Mouse (Mus musculus) liver, postnatal 0 days (tissue): ENCODE measurements at regions not wholly inside any gene's neighbourhood (a gene's known extent, or its start where the extent isn't known, plus 50 kb on each side); places are given as distances from the start of the nearest gene placed in this dataset.
"Not testable (repeated sequence)": the region's sequence is repeated elsewhere in the genome, so short reads cannot be mapped to it uniquely, and the experiment has no call there.

ENCODE experiments used
- ATAC-seq: fragments of 200-750 bp; cut with Nextera tagmentation; 2 replicates; pipeline ENCODE4 v1.8.0; 2017; ENCODE audit warnings: mild to moderate bottlenecking, moderate library complexity
- DNase-seq: peaks from one replicate; pipeline ENCODE4 v3.0.0-alpha.2; 2016
- H3K27ac ChIP-seq: fragments of 300-500 bp; sonication (generic); 2 replicates; pipeline ENCODE4 v1.5.1; 2014; ENCODE audit warnings: antibody characterized with exemption, moderate library complexity, mild to moderate bottlenecking, low read depth
- H3K27me3 ChIP-seq: fragments of 300-500 bp; sonication (generic); 2 replicates; pipeline ENCODE4 v1.6.1; 2014; ENCODE audit warnings: low read length, control low read depth, mixed read lengths; ENCODE audit not compliant: insufficient read depth
- H3K36me3 ChIP-seq: fragments of 300-500 bp; sonication (generic); replicated peaks from 2 replicates; pipeline ENCODE4 v1.6.1; 2014; ENCODE audit warnings: mild to moderate bottlenecking, control low read depth, low read length, moderate library complexity, mixed read lengths; ENCODE audit not compliant: insufficient read depth
- H3K4me1 ChIP-seq: fragments of 300-500 bp; sonication (generic); 2 replicates; pipeline ENCODE4 v1.6.1; 2014; ENCODE audit warnings: antibody characterized with exemption, mild to moderate bottlenecking, control low read depth; ENCODE audit not compliant: insufficient read depth
- H3K4me2 ChIP-seq: fragments of 300-500 bp; sonication (generic); 2 replicates; pipeline ENCODE4 v1.6.1; 2014; ENCODE audit warnings: low read depth, mild to moderate bottlenecking, low read length, moderate library complexity, mixed read lengths
- H3K4me3 ChIP-seq: fragments of 300-500 bp; sonication (generic); 2 replicates; pipeline ENCODE4 v1.5.1; 2014; ENCODE audit warnings: low read depth, low read length
- H3K9ac ChIP-seq: fragments of 300-500 bp; sonication (generic); replicated peaks from 2 replicates; pipeline ENCODE4 v1.6.1; 2014; ENCODE audit warnings: mild to moderate bottlenecking, moderate library complexity
- H3K9me3 ChIP-seq: fragments of 300-500 bp; sonication (generic); 2 replicates; pipeline ENCODE4 v1.6.1; 2016; ENCODE audit warnings: mild to moderate bottlenecking, control low read depth, low read length, mixed read lengths
- CTCF ChIP-seq: sonication (generic); IDR thresholded peaks from 2 replicates; pipeline ENCODE4 v1.5.1; 2016; ENCODE audit warnings: antibody characterized with exemption, low read depth
- EP300 ChIP-seq: IDR thresholded peaks from 2 replicates; pipeline ENCODE4 v1.6.1; 2016; ENCODE audit warnings: antibody characterized with exemption, low read depth, mild to moderate bottlenecking
- WGBS: fragments of 180-500 bp; shearing (Covaris S2); extraction: QIAGEN DNeasy Blood & Tissue Kit; methylation state at CpG from one replicate; pipeline ENCODE4 v1.1.7; 2014; ENCODE audit not compliant: insufficient replicate concordance; 5-methylcytosine and 5-hydroxymethylcytosine counted together

DNA sequence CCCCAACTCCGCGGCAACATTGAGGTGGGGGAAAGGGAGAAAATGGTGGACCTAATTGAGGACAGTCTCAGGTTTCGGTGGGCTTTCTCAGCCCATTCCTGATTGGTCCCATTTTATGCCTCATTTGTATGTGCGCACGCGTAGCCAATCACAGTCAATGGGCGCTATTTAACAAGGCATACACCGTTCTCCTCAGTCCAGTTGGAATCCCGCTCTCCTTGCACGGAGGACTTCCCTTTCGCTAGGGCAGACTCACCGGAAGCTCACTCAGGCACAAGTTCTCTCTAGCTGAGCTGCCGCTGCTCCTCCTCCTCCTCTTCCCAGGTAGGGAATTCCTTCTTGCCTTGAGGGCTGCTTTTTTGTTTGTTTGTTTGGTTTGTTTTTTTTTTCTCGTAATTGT is 193.9 kb downstream of the Tpra1 start:
- no peak for TF ChIP-seq EP300
- TF ChIP-seq CTCF, result no peak
- Histone ChIP-seq H3K4me1 (no peaks in the 10 kb centered on the region), H3K27ac (no peak overlapping the region), H3K27me3 (no peaks in the 10 kb centered on the region), H3K4me3 (no peak overlapping the region), H3K9ac (no peak overlapping the region), H3K4me2 (no peak overlapping the region), H3K9me3 (no peaks in the 10 kb centered on the region), H3K36me3 (no peaks in the 10 kb centered on the region)
- no peak for ATAC-seq
- no peak for DNase-seq
- WGBS, result 87% methylated on average over 14 of the region's 14 CpGs

DNA sequence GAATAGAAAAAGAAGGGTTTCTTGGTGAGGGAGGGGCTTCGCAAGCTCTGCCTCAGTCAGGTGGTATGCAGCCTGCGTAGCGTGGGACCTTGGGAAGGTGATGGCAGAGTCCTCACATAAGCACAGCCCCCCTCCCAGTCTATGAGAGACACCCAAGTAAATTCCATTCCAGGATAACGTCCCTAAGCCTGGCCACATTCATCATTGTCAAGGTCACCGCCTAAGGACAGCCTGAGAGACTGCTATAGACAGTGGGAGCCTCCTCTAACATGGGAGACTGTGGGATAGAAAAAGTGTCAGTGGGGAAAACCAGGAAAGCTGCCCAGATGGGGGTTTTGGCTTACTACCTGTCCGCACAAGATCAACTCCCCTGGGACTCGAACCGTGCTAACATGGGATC is 195.5 kb downstream of the Tpra1 start:
- WGBS, result 75% methylated on average over 8 of the region's 8 CpGs
- ATAC-seq (no peak), DNase-seq (no peak)
- H3K4me1 ChIP-seq, result no peaks in the 10 kb centered on the region
- no peaks in the 10 kb centered on the region for H3K27me3 ChIP-seq
- no peak for TF ChIP-seq CTCF
- no peak for TF ChIP-seq EP300
- no peaks in the 10 kb centered on the region for H3K36me3 ChIP-seq
- H3K4me2 ChIP-seq, result no peak overlapping the region
- H3K9ac ChIP-seq, result no peak overlapping the region
- no peak overlapping the region for H3K4me3 ChIP-seq
- no peaks in the 10 kb centered on the region for H3K9me3 ChIP-seq
- no peak overlapping the region for H3K27ac ChIP-seq

DNA sequence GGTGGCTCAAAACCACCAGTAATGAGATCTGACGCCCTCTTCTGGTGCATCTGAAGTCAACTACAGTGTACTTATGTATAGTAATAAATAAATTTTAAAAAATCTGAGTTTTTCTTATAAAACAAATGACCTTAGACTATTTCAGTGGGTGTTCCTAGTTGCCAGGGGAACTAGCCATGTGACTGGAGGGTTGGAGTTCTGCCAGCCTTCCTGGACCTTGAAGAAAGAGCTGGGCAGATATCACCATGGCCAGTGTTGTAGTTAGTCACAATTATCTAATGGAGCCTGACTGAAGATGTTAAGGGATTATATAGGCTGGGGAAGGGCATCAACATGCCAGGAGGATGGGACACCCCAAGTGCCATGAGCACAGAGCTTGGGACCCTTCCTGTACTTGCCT is 217.2 kb downstream of the Tpra1 start:
- Histone ChIP-seq H3K27me3 (no peaks in the 10 kb centered on the region), H3K27ac (no peak overlapping the region), H3K4me1 (no peaks in the 10 kb centered on the region), H3K4me3 (no peak overlapping the region), H3K36me3 (no peaks in the 10 kb centered on the region), H3K9ac (no peak overlapping the region), H3K4me2 (no peak overlapping the region), H3K9me3 (no peaks in the 10 kb centered on the region)
- ATAC-seq (no peak), DNase-seq (no peak)
- TF ChIP-seq EP300 (no peak), CTCF (no peak)
- WGBS, result 63% methylated on average over 1 of the region's 1 CpGs

DNA sequence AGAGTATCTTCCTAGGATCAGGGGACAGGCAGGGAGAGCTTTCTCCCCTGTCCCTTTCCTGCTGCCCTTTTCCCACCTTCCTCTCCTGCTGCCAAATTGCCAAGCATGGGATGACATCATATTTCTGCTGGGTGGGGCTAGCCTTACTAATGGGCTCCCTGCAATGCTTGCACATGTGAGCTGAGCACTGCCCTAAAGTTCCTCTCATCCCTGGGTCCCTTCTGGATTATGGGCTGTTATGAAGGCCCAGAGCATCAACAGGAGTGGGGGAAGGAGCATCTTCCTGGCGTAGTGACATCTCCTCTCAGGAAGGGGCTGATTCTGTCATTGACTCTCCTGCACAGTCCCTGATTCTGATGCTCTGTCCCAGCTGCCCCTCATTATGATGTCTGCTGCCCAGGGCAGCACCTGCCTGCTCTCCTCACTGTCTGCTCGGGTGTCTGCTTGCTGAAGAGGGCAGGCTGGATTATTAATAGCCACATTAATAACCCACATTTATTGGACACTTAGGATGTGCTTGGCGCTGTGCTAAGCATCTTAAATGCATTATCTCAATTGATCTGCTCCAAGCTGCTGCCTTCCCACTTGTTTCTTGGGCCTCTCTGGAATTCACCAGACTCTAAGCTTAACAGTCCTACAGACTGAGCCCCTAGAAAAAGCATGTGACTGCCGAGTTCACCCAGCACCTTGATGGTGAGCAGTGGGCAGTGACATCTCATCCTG is 219.1 kb downstream of the Tpra1 start:
- Histone ChIP-seq H3K27me3 (no peaks in the 10 kb centered on the region), H3K9ac (no peak overlapping the region), H3K4me1 (no peaks in the 10 kb centered on the region), H3K9me3 (no peaks in the 10 kb centered on the region), H3K4me2 (no peak overlapping the region), H3K36me3 (no peaks in the 10 kb centered on the region), H3K4me3 (no peak overlapping the region), H3K27ac (no peak overlapping the region)
- WGBS, result 73% methylated on average over 4 of the region's 4 CpGs
- TF ChIP-seq CTCF, result no peak
- TF ChIP-seq EP300, result no peak
- ATAC-seq, result no peak
- no peak for DNase-seq

DNA sequence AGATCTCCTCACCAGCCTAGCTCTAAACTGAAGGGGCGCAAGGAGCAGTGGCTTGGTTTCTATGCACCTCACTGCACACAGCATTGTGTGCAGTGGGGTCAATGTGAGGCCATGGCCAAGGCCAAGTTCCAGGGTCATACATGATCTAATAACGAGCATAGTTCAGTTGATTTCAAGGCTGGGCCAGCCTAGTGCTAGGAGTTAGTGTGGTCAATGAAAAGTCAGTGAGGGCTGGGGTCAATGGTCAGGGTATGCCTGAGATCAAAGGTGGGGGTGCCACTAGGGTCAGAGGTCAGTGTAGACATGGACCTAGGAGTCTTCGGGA is 219.7 kb downstream of the Tpra1 start:
- Histone ChIP-seq H3K9ac (no peak overlapping the region), H3K4me2 (no peak overlapping the region), H3K27ac (no peak overlapping the region), H3K9me3 (no peaks in the 10 kb centered on the region), H3K27me3 (no peaks in the 10 kb centered on the region), H3K4me1 (no peaks in the 10 kb centered on the region), H3K36me3 (no peaks in the 10 kb centered on the region), H3K4me3 (no peak overlapping the region)
- DNase-seq, result no peak
- ATAC-seq, result no peak
- no peak for TF ChIP-seq EP300
- no peak for TF ChIP-seq CTCF
- 62% methylated on average over 3 of the region's 3 CpGs for WGBS

DNA sequence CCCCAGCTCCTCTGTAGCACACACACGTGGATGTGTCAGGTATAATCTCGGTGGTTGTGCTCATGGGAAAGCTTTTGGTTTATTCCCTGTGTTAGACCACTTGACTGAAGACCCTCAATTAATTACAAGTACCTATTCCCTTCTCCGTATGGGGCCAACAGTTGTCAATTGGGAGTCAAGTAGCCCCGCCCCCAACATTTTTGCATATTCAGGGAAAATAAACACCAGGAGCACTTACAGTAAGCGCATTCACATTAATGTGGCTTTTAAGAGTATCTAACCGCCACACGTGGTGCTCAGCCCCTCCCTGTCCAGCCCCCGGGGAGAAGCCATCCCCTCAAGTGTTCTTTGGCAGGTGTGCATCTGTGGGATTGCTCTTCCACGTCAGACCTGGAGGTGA is 223.9 kb downstream of the Tpra1 start:
- ATAC-seq (no peak), DNase-seq (no peak)
- WGBS, result 42% methylated on average over 9 of the region's 9 CpGs
- H3K4me3 ChIP-seq, result no peak overlapping the region
- H3K9ac ChIP-seq, result no peak overlapping the region
- H3K27me3 ChIP-seq, result no peaks in the 10 kb centered on the region
- TF ChIP-seq CTCF (no peak), EP300 (no peak)
- H3K9me3 ChIP-seq, result no peaks in the 10 kb centered on the region
- H3K4me1 ChIP-seq, result no peaks in the 10 kb centered on the region
- H3K4me2 ChIP-seq, result no peak overlapping the region
- no peaks in the 10 kb centered on the region for H3K36me3 ChIP-seq
- no peak overlapping the region for H3K27ac ChIP-seq

DNA sequence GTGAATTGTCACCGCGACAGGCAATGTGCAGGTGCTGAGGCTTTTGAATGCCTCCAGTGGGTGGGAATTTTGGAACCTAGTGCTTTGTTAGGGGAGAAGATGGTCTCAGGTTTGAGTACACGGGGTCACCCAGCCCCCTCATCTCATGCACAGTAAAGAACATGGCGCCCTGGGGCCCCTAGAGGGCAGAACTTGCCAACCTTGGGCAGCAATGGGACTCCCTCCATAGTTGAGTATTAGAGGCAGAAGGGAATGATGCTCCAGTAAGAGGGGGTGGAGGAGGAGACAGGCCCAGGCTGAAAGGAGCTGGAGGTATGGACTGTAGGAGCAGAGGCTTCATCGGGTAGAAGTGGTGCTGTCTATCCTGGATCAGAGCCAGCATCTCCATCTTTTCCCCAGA is 226.1 kb downstream of the Tpra1 start:
- H3K4me3 ChIP-seq, DNase-seq, H3K9ac ChIP-seq, H3K27ac ChIP-seq, ATAC-seq, H3K4me1 ChIP-seq, H3K27me3 ChIP-seq, H3K4me2 ChIP-seq, H3K36me3 ChIP-seq, H3K9me3 ChIP-seq: not testable (repeated sequence)
- 47% methylated on average over 5 of the region's 5 CpGs for WGBS
- peak; percentile 28 for TF ChIP-seq CTCF
